Mouse (Mus musculus) ES-E14 (cell line): Measurements from ENCODE around the gene C1qtnf5.

ENCODE experiments used
- CHD2 ChIP-seq: IDR thresholded peaks from 2 replicates; pipeline ENCODE4 v1.6.1; 2014; ENCODE audit warnings: mild to moderate bottlenecking, low read depth, low read length, inconsistent platforms
- HCFC1 ChIP-seq: IDR thresholded peaks from 2 replicates; pipeline ENCODE4 v1.6.1; 2012; ENCODE audit warnings: low read length, inconsistent platforms, borderline replicate concordance; ENCODE audit not compliant: insufficient read depth
- MAFK ChIP-seq: IDR thresholded peaks from 2 replicates; pipeline ENCODE4 v1.6.1; 2014; ENCODE audit warnings: mild to moderate bottlenecking, low read depth, low read length, inconsistent platforms; ENCODE audit not compliant: insufficient read depth
- ZC3H11A ChIP-seq: IDR thresholded peaks from 2 replicates; pipeline ENCODE4 v1.6.1; 2012; ENCODE audit warnings: low read depth, mild to moderate bottlenecking, inconsistent platforms, low read length, borderline replicate concordance
- ZNF384 ChIP-seq: IDR thresholded peaks from 2 replicates; pipeline ENCODE4 v1.6.1; 2012; ENCODE audit warnings: low read depth, low read length, inconsistent platforms

GRCm38 (mm10) chr9:44133287-44133686 lies 26.2 kb downstream of the C1qtnf5 start:
- no peak for TF ChIP-seq MAFK
- no peak for TF ChIP-seq ZNF384
- TF ChIP-seq CHD2, result no peak
- TF ChIP-seq ZC3H11A, result no peak
- no peak for TF ChIP-seq HCFC1
